Mouse (Mus musculus): ENCODE results near the gene Iqcn. TPM values are rescaled to one million over a fixed set of nuclear protein-coding genes. Genes with fewer than 3 reads are reported as not detected.

Iqcn gene
- 0.05 TPM in 1 of 2 replicates, not detected in the other for polyA plus RNA-seq (2016; fragmentation: Nextera tagmentation; extraction: Ambion mirVana)

- Histone ChIP-seq H3K36me3 (peaks cover 18% of the 10 kb centered on the region), H3K4me1 (peaks cover 27% of the 10 kb centered on the region), H3K27me3 (no peaks in the 10 kb centered on the region), H3K9me3 (replicated peaks) (no peaks in the 10 kb centered on the region), H3K4me2 (replicated peaks) (peak within 1 kb of the TSS; percentile 68), H3K27ac (no peak within 1 kb of the TSS), H3K9ac (0 out of 2 replicates have a peak within 1 kb of the TSS, but pooled peaks have one; percentile 8), H3K4me3 (no peak within 1 kb of the TSS)
- no peak for ATAC-seq (ENCODE audit: low FRiP score)
- WGBS, result 95% methylated on average over 3 of the region's 3 CpGs
Observed at GRCm38 (mm10) chr8:70703287-70703686, at the start of gene Iqcn. Iqcn (plus strand) TSS chr8:70703457.

- H3K27me3 ChIP-seq, result no peaks in the 10 kb centered on the region
- no peak overlapping the region for H3K4me3 ChIP-seq
- no peak overlapping the region for H3K4me2 ChIP-seq (replicated peaks)
- H3K9me3 ChIP-seq (replicated peaks), result no peaks in the 10 kb centered on the region
- 79% methylated on average over 1 of the region's 1 CpGs for WGBS
- ATAC-seq (ENCODE audit: low FRiP score), result no peak
- no peak overlapping the region for H3K9ac ChIP-seq
- H3K4me1 ChIP-seq, result peaks cover 62% of the 10 kb centered on the region
- peaks cover 39% of the 10 kb centered on the region for H3K36me3 ChIP-seq
- no peak overlapping the region for H3K27ac ChIP-seq
Observed at GRCm38 (mm10) chr8:70654121-70654520, 49.1 kb upstream of the Iqcn start.

GRCm38 (mm10) chr8:70655469-70655868 lies 47.8 kb upstream of the Iqcn start:
- Histone ChIP-seq H3K27ac (peak overlapping the region; percentile 90), H3K4me1 (peaks cover 56% of the 10 kb centered on the region), H3K36me3 (peaks cover 27% of the 10 kb centered on the region), H3K27me3 (no peaks in the 10 kb centered on the region), H3K4me2 (replicated peaks) (peak overlapping the region; percentile 74), H3K4me3 (no peak overlapping the region), H3K9me3 (replicated peaks) (no peaks in the 10 kb centered on the region), H3K9ac (no peak overlapping the region)
- WGBS, result 14% methylated on average over 2 of the region's 2 CpGs
- no peak for ATAC-seq (ENCODE audit: low FRiP score)

GRCm38 (mm10) chr8:70656193-70656790 lies 47.0 kb upstream of the Iqcn start:
- H3K4me1 ChIP-seq, result peaks cover 58% of the 10 kb centered on the region
- no peaks in the 10 kb centered on the region for H3K9me3 ChIP-seq (replicated peaks)
- H3K4me3 ChIP-seq, result no peak overlapping the region
- ATAC-seq (ENCODE audit: low FRiP score), result peak; percentile 63
- 20% methylated on average over 13 of the region's 13 CpGs for WGBS
- peaks cover 20% of the 10 kb centered on the region for H3K36me3 ChIP-seq
- H3K4me2 ChIP-seq (replicated peaks), result peak overlapping the region; percentile 74
- no peaks in the 10 kb centered on the region for H3K27me3 ChIP-seq
- H3K27ac ChIP-seq, result peak overlapping the region; percentile 90
- peak overlapping the region; percentile 90; the same call in 1 of the 2 replicates for H3K9ac ChIP-seq

- Histone ChIP-seq H3K4me2 (replicated peaks) (peak overlapping the region; percentile 74), H3K9ac (peak overlapping the region; percentile 90), H3K27ac (peak overlapping the region; percentile 90), H3K9me3 (replicated peaks) (no peaks in the 10 kb centered on the region), H3K4me1 (peaks cover 58% of the 10 kb centered on the region), H3K36me3 (peaks cover 11% of the 10 kb centered on the region), H3K4me3 (peak overlapping the region; percentile 82), H3K27me3 (no peaks in the 10 kb centered on the region)
- 98% methylated on average over 3 of the region's 3 CpGs for WGBS
- ATAC-seq (ENCODE audit: low FRiP score), result no peak
Observed at GRCm38 (mm10) chr8:70657214-70657613, 46.0 kb upstream of the Iqcn start.

- Histone ChIP-seq H3K27me3 (no peaks in the 10 kb centered on the region), H3K4me3 (peak overlapping the region; percentile 82), H3K4me1 (peaks cover 53% of the 10 kb centered on the region), H3K4me2 (replicated peaks) (peak overlapping the region; percentile 74), H3K36me3 (peaks cover 6% of the 10 kb centered on the region), H3K27ac (peak overlapping the region; percentile 90), H3K9me3 (replicated peaks) (no peaks in the 10 kb centered on the region), H3K9ac (peak overlapping the region; percentile 90)
- ATAC-seq (ENCODE audit: low FRiP score), result no peak
- 63% methylated on average over 2 of the region's 2 CpGs for WGBS
Observed at GRCm38 (mm10) chr8:70657739-70658138, 45.5 kb upstream of the Iqcn start.

- peaks cover 5% of the 10 kb centered on the region for H3K36me3 ChIP-seq
- 1% methylated on average over 31 of the region's 31 CpGs for WGBS
- H3K9ac ChIP-seq, result peak overlapping the region; percentile 90
- peak; percentile 14 for ATAC-seq (ENCODE audit: low FRiP score)
- peaks cover 53% of the 10 kb centered on the region for H3K4me1 ChIP-seq
- H3K4me3 ChIP-seq, result peak overlapping the region; percentile 82
- H3K4me2 ChIP-seq (replicated peaks), result peak overlapping the region; percentile 74
- H3K27ac ChIP-seq, result peak overlapping the region; percentile 90
- no peaks in the 10 kb centered on the region for H3K9me3 ChIP-seq (replicated peaks)
- no peaks in the 10 kb centered on the region for H3K27me3 ChIP-seq
Observed at GRCm38 (mm10) chr8:70658897-70659603, 44.2 kb upstream of the Iqcn start.

GRCm38 (mm10) chr8:70659604-70660272 lies 43.5 kb upstream of the Iqcn start:
- Histone ChIP-seq H3K9me3 (replicated peaks) (no peaks in the 10 kb centered on the region), H3K27me3 (no peaks in the 10 kb centered on the region), H3K9ac (peak overlapping the region; percentile 90), H3K36me3 (peaks cover 1% of the 10 kb centered on the region), H3K4me2 (replicated peaks) (peak overlapping the region; percentile 74), H3K4me3 (peak overlapping the region; percentile 82), H3K4me1 (peaks cover 51% of the 10 kb centered on the region), H3K27ac (peak overlapping the region; percentile 90)
- peak; percentile 85 for ATAC-seq (ENCODE audit: low FRiP score)
- WGBS, result 1% methylated on average over 44 of the region's 44 CpGs

GRCm38 (mm10) chr8:70660273-70660725 lies 43.0 kb upstream of the Iqcn start, which contains the start of gene Pgpep1:
Pgpep1 (minus strand) TSS chr8:70660388.
- Histone ChIP-seq H3K9ac (peak within 1 kb of the TSS; percentile 90), H3K27me3 (no peaks in the 10 kb centered on the region), H3K4me2 (replicated peaks) (peak within 1 kb of the TSS; percentile 74), H3K36me3 (no peaks in the 10 kb centered on the region), H3K27ac (peak within 1 kb of the TSS; percentile 90), H3K4me3 (peak within 1 kb of the TSS; percentile 82), H3K4me1 (peaks cover 45% of the 10 kb centered on the region), H3K9me3 (replicated peaks) (no peaks in the 10 kb centered on the region)
- WGBS, result 4% methylated on average over 14 of the region's 14 CpGs
- ATAC-seq (ENCODE audit: low FRiP score), result peak; percentile 35

GRCm38 (mm10) chr8:70663691-70664090 lies 39.6 kb upstream of the Iqcn start:
- peaks cover 13% of the 10 kb centered on the region for H3K4me1 ChIP-seq
- no peak overlapping the region for H3K4me3 ChIP-seq
- WGBS, result 29% methylated on average over 4 of the region's 4 CpGs
- H3K27ac ChIP-seq, result 0 out of 2 replicates have a peak overlapping the region, but pooled peaks have one; percentile 23
- no peak for ATAC-seq (ENCODE audit: low FRiP score)
- no peak overlapping the region for H3K4me2 ChIP-seq (replicated peaks)
- no peak overlapping the region for H3K9ac ChIP-seq
- no peaks in the 10 kb centered on the region for H3K36me3 ChIP-seq
- no peaks in the 10 kb centered on the region for H3K9me3 ChIP-seq (replicated peaks)
- no peaks in the 10 kb centered on the region for H3K27me3 ChIP-seq

- no peak for ATAC-seq (ENCODE audit: low FRiP score)
- no peaks in the 10 kb centered on the region for H3K9me3 ChIP-seq (replicated peaks)
- 81% methylated on average over 3 of the region's 3 CpGs for WGBS
- no peak overlapping the region for H3K4me2 ChIP-seq (replicated peaks)
- H3K4me3 ChIP-seq, result no peak overlapping the region
- no peak overlapping the region for H3K9ac ChIP-seq
- H3K27me3 ChIP-seq, result no peaks in the 10 kb centered on the region
- H3K27ac ChIP-seq, result no peak overlapping the region
- peaks cover 8% of the 10 kb centered on the region; the same call in 1 of the 2 replicates for H3K4me1 ChIP-seq
- H3K36me3 ChIP-seq, result no peaks in the 10 kb centered on the region
Observed at GRCm38 (mm10) chr8:70664631-70665030, 38.6 kb upstream of the Iqcn start.

GRCm38 (mm10) chr8:70665599-70665998 lies 37.7 kb upstream of the Iqcn start:
- no peaks in the 10 kb centered on the region for H3K36me3 ChIP-seq
- ATAC-seq (ENCODE audit: low FRiP score), result no peak
- H3K4me3 ChIP-seq, result no peak overlapping the region
- H3K4me1 ChIP-seq, result peaks cover under 1% of the 10 kb centered on the region; the same call in 1 of the 2 replicates
- 69% methylated on average over 2 of the region's 2 CpGs for WGBS
- no peaks in the 10 kb centered on the region for H3K27me3 ChIP-seq
- no peak overlapping the region for H3K4me2 ChIP-seq (replicated peaks)
- H3K27ac ChIP-seq, result no peak overlapping the region
- no peak overlapping the region for H3K9ac ChIP-seq
- no peaks in the 10 kb centered on the region for H3K9me3 ChIP-seq (replicated peaks)

Measured in hindbrain, embryonic 12.5 days (tissue).